Mouse (Mus musculus): ENCODE data around the gene Rgl2.
"Not testable (repeated sequence)": the region's sequence is repeated elsewhere in the genome, so short reads cannot be mapped to it uniquely, and the experiment has no call there.

Gene Rgl2

GRCm38 (mm10) chr17:33929371-33930279 lies at the start of gene Rgl2:
Gene Rgl2 (plus strand): TSS chr17:33929543.
- peak in 1 of 2 experiments; percentile 91 for DNase-seq (ENCODE audit: low spot score in 2 of 2)

- not testable (repeated sequence) for DNase-seq (ENCODE audit: low spot score in 2 of 2)
Observed at GRCm38 (mm10) chr17:33884320-33884719, 45.0 kb upstream of the Rgl2 start.

- not testable (repeated sequence) for DNase-seq (ENCODE audit: low spot score in 2 of 2)
Observed at GRCm38 (mm10) chr17:33887802-33888201, 41.5 kb upstream of the Rgl2 start.

GRCm38 (mm10) chr17:33888230-33888629 lies 41.1 kb upstream of the Rgl2 start:
- DNase-seq (ENCODE audit: low spot score in 2 of 2) = not testable (repeated sequence)

GRCm38 (mm10) chr17:33889941-33890532 lies 39.3 kb upstream of the Rgl2 start:
- not testable (repeated sequence) for DNase-seq (ENCODE audit: low spot score in 2 of 2)

GRCm38 (mm10) chr17:33890533-33891059 lies 38.7 kb upstream of the Rgl2 start, which contains the start of gene Kifc1:
Gene Kifc1 (minus strand): TSS chr17:33890661.
- DNase-seq (ENCODE audit: low spot score in 2 of 2) = peak; percentile 100

GRCm38 (mm10) chr17:33891357-33891756 lies 38.0 kb upstream of the Rgl2 start:
- DNase-seq (ENCODE audit: low spot score in 2 of 2) = no peak

- DNase-seq (ENCODE audit: low spot score in 2 of 2) = not testable (repeated sequence)
Observed at GRCm38 (mm10) chr17:33891892-33892291, 37.5 kb upstream of the Rgl2 start.

- no peak for DNase-seq (ENCODE audit: low spot score in 2 of 2)
Observed at GRCm38 (mm10) chr17:33892429-33892828, 36.9 kb upstream of the Rgl2 start.

GRCm38 (mm10) chr17:33893011-33893410 lies 36.3 kb upstream of the Rgl2 start:
- not testable (repeated sequence) for DNase-seq (ENCODE audit: low spot score in 2 of 2)

- DNase-seq (ENCODE audit: low spot score in 2 of 2) = no peak
Observed at GRCm38 (mm10) chr17:33897114-33897794, 32.1 kb upstream of the Rgl2 start.

- not testable (repeated sequence) for DNase-seq (ENCODE audit: low spot score in 2 of 2)
Observed at GRCm38 (mm10) chr17:33898193-33898592, 31.1 kb upstream of the Rgl2 start.

GRCm38 (mm10) chr17:33899642-33900041 lies 29.7 kb upstream of the Rgl2 start:
- no peak for DNase-seq (ENCODE audit: low spot score in 2 of 2)

GRCm38 (mm10) chr17:33900281-33900988 lies 28.9 kb upstream of the Rgl2 start:
- no peak for DNase-seq (ENCODE audit: low spot score in 2 of 2)

- no peak for DNase-seq (ENCODE audit: low spot score in 2 of 2)
Observed at GRCm38 (mm10) chr17:33900989-33901314, 28.4 kb upstream of the Rgl2 start.

- no peak for DNase-seq (ENCODE audit: low spot score in 2 of 2)
Observed at GRCm38 (mm10) chr17:33901653-33902052, 27.7 kb upstream of the Rgl2 start.

- DNase-seq (ENCODE audit: low spot score in 2 of 2) = no peak
Observed at GRCm38 (mm10) chr17:33902079-33902478, 27.3 kb upstream of the Rgl2 start.

- no peak for DNase-seq (ENCODE audit: low spot score in 2 of 2)
Observed at GRCm38 (mm10) chr17:33902491-33902890, 26.9 kb upstream of the Rgl2 start.

GRCm38 (mm10) chr17:33903911-33904651 lies 25.3 kb upstream of the Rgl2 start:
- DNase-seq (ENCODE audit: low spot score in 2 of 2) = not testable (repeated sequence)

GRCm38 (mm10) chr17:33904835-33905234 lies 24.5 kb upstream of the Rgl2 start, which contains the start of gene Platr17:
Gene Platr17 (plus strand): TSS chr17:33905135.
- DNase-seq (ENCODE audit: low spot score in 2 of 2) = not testable (repeated sequence)

Measured in left cerebral cortex, adult 9 months (tissue).